ENCODE assay signal across 13 mouse cellular contexts in the genomic region with DNA sequence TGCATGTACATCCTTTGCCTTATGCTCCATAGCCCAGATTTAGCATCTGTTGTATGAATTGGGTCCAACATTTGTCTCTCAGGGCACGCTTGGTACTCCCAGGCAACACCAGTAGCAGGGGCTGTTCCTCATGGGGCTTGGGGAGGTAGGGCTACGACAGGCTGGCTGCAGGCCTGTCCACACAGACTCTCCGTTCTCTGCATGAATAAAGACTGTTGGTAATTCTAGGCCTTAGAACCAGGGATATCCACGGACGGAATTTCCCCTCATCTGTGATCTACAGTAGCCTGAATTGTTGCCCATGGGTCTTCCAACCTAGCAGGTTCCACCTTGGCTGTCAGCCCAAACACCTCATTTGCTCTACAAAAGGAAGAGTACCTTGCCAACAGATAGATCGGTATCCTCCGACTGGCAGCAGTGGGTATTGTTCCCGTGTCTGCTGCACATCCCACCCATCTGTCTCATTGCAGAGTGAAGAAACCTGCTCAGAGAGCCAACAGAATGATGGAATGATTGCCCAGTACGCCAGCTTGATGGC. TPM values are rescaled to one million over a fixed set of nuclear protein-coding genes. Genes with fewer than 3 reads are reported as not detected.
A peak's percentile ranks its signal among the peaks of the same experiment; 100 is the strongest.
DNase-seq lines count a peak whose midpoint lies in the region; ATAC-seq and TF ChIP-seq lines count a peak whose summit lies in the region.
"Had no signal": no experiment of that assay in that cellular context is flagged by ENCODE, and none has a peak within 500 bp of the region (broad histone marks: within the 10 kb centered on the region; RNA-seq: fewer than 3 reads in every experiment).

No protein-coding gene starts in this region.

- 80% methylated on average over 9 of the region's 9 CpGs for WGBS in hindbrain, embryonic 15.5 days
- 91% methylated on average over 9 of the region's 9 CpGs for WGBS in hindbrain, embryonic 11.5 days
- WGBS in cerebellum, adult 2 months: 29% methylated on average over 9 of the region's 9 CpGs
- WGBS in forebrain, embryonic 16.5 days: 60% methylated on average over 9 of the region's 9 CpGs

- ATAC-seq in hindbrain, embryonic 15.5 days (ENCODE audit: low FRiP score, low read depth): peak; percentile 74
- no peak for ATAC-seq in hindbrain, embryonic 11.5 days (ENCODE audit: low FRiP score)
- peak; percentile 79 for ATAC-seq in forebrain, embryonic 16.5 days
- no peak for ATAC-seq in frontal cortex, adult (ENCODE audit: low TSS enrichment)
- ATAC-seq: midbrain, embryonic 13.5 days had no signal

- no peak overlapping the region for H3K4me3 ChIP-seq in hindbrain, embryonic 15.5 days
- no peak overlapping the region for H3K4me3 ChIP-seq in hindbrain, embryonic 11.5 days (ENCODE audit: low read depth, low read length)
- H3K4me3 ChIP-seq in cerebellum, adult 2 months (replicated peaks; ENCODE audit: insufficient read depth, low read depth, low read length): no peak overlapping the region
- no peak overlapping the region for H3K4me3 ChIP-seq in forebrain, embryonic 16.5 days (replicated peaks; ENCODE audit: low read length)
- H3K4me3 ChIP-seq: heart, embryonic 10.5 days; midbrain, embryonic 13.5 days had no signal

- H3K4me1 ChIP-seq in hindbrain, embryonic 15.5 days (replicated peaks): no peaks in the 10 kb centered on the region
- H3K4me1 ChIP-seq in hindbrain, embryonic 11.5 days (replicated peaks; ENCODE audit: control insufficient read depth, insufficient read depth, low read length): no peaks in the 10 kb centered on the region
- peaks cover 6% of the 10 kb centered on the region; the same call in 1 of the 2 replicates for H3K4me1 ChIP-seq in cerebellum, adult 2 months (ENCODE audit: control insufficient read depth, insufficient read depth, low read length)
- H3K4me1 ChIP-seq in forebrain, embryonic 16.5 days (replicated peaks; ENCODE audit: control insufficient read depth, insufficient read depth, low read length): peaks cover 5% of the 10 kb centered on the region; the same call in 1 of the 2 replicates

- H3K9ac ChIP-seq in hindbrain, embryonic 15.5 days: no peak overlapping the region
- H3K9ac ChIP-seq in hindbrain, embryonic 11.5 days (ENCODE audit: low read depth, low read length): no peak overlapping the region
- H3K9ac ChIP-seq in forebrain, embryonic 16.5 days (replicated peaks; ENCODE audit: low read depth, low read length): no peak overlapping the region
- H3K9ac ChIP-seq: lung, embryonic 14.5 days; midbrain, embryonic 13.5 days had no signal

- TF ChIP-seq CTCF in cerebellum, adult 2 months (IDR thresholded peaks at IDR 0.05; ENCODE audit: borderline replicate concordance, insufficient read depth, low read depth, low read length): no peak

- TF ChIP-seq POLR2A in cerebellum, adult 2 months (IDR thresholded peaks at IDR 0.05; ENCODE audit: borderline replicate concordance, insufficient read depth, low read length): no peak

- no peaks in the 10 kb centered on the region for H3K9me3 ChIP-seq in hindbrain, embryonic 15.5 days
- no peaks in the 10 kb centered on the region for H3K9me3 ChIP-seq in hindbrain, embryonic 11.5 days (ENCODE audit: control insufficient read depth, low read length)
- H3K9me3 ChIP-seq in forebrain, embryonic 16.5 days (ENCODE audit: control insufficient read depth, low read length): no peaks in the 10 kb centered on the region
- H3K9me3 ChIP-seq: heart, embryonic 10.5 days; midbrain, embryonic 13.5 days had no signal

- H3K36me3 ChIP-seq in hindbrain, embryonic 15.5 days: no peaks in the 10 kb centered on the region
- no peaks in the 10 kb centered on the region for H3K36me3 ChIP-seq in hindbrain, embryonic 11.5 days (ENCODE audit: control insufficient read depth, insufficient read depth, low read length)
- H3K36me3 ChIP-seq in forebrain, embryonic 16.5 days (ENCODE audit: control insufficient read depth, insufficient read depth): no peaks in the 10 kb centered on the region
- H3K36me3 ChIP-seq: heart, embryonic 10.5 days; midbrain, embryonic 13.5 days had no signal

- H3K4me2 ChIP-seq in hindbrain, embryonic 15.5 days: no peak overlapping the region
- no peak overlapping the region for H3K4me2 ChIP-seq in hindbrain, embryonic 11.5 days (replicated peaks; ENCODE audit: low read depth, low read length)
- H3K4me2 ChIP-seq in forebrain, embryonic 16.5 days (ENCODE audit: low read length): no peak overlapping the region
- H3K4me2 ChIP-seq: liver, embryonic 11.5 days; lung, embryonic 14.5 days; midbrain, embryonic 13.5 days had no signal

- no peak for DNase-seq in hindbrain, embryonic 11.5 days (ENCODE audit: low spot score)
- DNase-seq in cerebellum, adult 2 months: peak; percentile 43 to 67
- peak; percentile 71 to 89 for DNase-seq in layer of hippocampus, postnatal 14 days (ENCODE audit: low spot score in 2 of 2)
- DNase-seq in right cerebral cortex, postnatal 25 days: no peak
- DNase-seq: gastrocnemius, postnatal 25 days; lung, embryonic 14.5 days had no signal

- no peaks in the 10 kb centered on the region; the same call in 1 of the 2 replicates for H3K27me3 ChIP-seq in hindbrain, embryonic 15.5 days
- H3K27me3 ChIP-seq in hindbrain, embryonic 11.5 days (ENCODE audit: control insufficient read depth, insufficient read depth, low read length): no peaks in the 10 kb centered on the region
- no peaks in the 10 kb centered on the region for H3K27me3 ChIP-seq in cerebellum, adult 2 months (ENCODE audit: control insufficient read depth, insufficient read depth, low read length)
- no peaks in the 10 kb centered on the region for H3K27me3 ChIP-seq in forebrain, embryonic 16.5 days (replicated peaks; ENCODE audit: control insufficient read depth, insufficient read depth, low read length)

- H3K27ac ChIP-seq in hindbrain, embryonic 15.5 days (replicated peaks): peak overlapping the region; percentile 57; the same call in 1 of the 2 replicates
- no peak overlapping the region for H3K27ac ChIP-seq in hindbrain, embryonic 11.5 days (ENCODE audit: low read depth, low read length)
- no peak overlapping the region for H3K27ac ChIP-seq in cerebellum, adult 2 months (ENCODE audit: insufficient read depth, low read length)
- H3K27ac ChIP-seq in forebrain, embryonic 16.5 days (ENCODE audit: low read length): peak overlapping the region; percentile 77
- H3K27ac ChIP-seq: heart, embryonic 10.5 days; macrophage; midbrain, embryonic 13.5 days had no signal

RNA-seq across cellular contexts. Expression of a gene that starts 7.1 kb away (rescaled TPM):
- polyA plus RNA-seq in hindbrain, embryonic 15.5 days (2015; fragmentation: Nextera tagmentation; extraction: Ambion mirVana): 55.2 and 65.7 TPM in 2 replicates
- polyA plus RNA-seq in hindbrain, embryonic 11.5 days (2014; fragmentation: Nextera tagmentation; extraction: Ambion mirVana): 73.8 and 91.1 TPM in 2 replicates
- polyA plus RNA-seq in cerebellum, adult 2 months (2012; rRNA removed): 12.1 and 16.1 TPM in 2 replicates
- polyA plus RNA-seq in forebrain, embryonic 16.5 days (2015; fragmentation: Nextera tagmentation; extraction: Ambion mirVana): 100 and 127 TPM in 2 replicates
- 10 to 100 TPM; 63.0 to 68.2 TPM for total RNA-seq in layer of hippocampus, postnatal 14 days (2021)

Comparison
In these comparisons a context has a peak if more than half of its experiments do, and no peak if none do; other contexts are left out.
1. ATAC-seq: peak in hindbrain, embryonic 15.5 days (single experiment) and forebrain, embryonic 16.5 days (single experiment); none in hindbrain, embryonic 11.5 days (single experiment) and frontal cortex, adult (single experiment).
2. H3K27ac ChIP-seq: peak in hindbrain, embryonic 15.5 days (single experiment) and forebrain, embryonic 16.5 days (single experiment); none in hindbrain, embryonic 11.5 days (single experiment) and cerebellum, adult 2 months (single experiment).
3. DNase-seq: peak in cerebellum, adult 2 months (2 of 2) and layer of hippocampus, postnatal 14 days (2 of 2); none in hindbrain, embryonic 11.5 days (single experiment) and right cerebral cortex, postnatal 25 days (single experiment).